Mouse (Mus musculus): Measurements from ENCODE around the gene Fap. TPM values are rescaled to one million over a fixed set of nuclear protein-coding genes. Genes with fewer than 3 reads are reported as not detected.
A peak's percentile ranks its signal among the peaks of the same experiment; 100 is the strongest.

Gene Fap
- total RNA-seq, 2 experiments from 2014 or later: 4.3 to 4.5 TPM

DNA sequence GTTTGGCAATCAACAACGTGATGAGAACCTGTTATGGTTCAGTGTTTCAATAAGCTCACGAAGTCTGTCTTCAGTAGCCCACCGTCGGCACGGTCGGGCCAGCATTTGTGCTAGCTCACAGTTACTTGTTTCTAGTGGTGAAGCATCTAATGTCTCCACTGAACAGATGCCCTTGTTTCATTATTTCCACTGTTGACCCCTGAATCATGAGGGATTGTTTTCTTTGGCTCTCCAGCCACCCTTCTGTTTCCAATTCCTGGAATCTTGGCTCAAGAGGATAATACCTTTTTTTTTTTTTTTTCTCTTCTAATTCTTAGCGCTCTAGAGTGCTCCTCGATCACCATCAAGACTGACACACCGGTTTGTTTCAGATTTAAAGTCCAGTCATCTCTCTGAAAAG, 104.3 kb downstream of the Fap start:
- intact Hi-C loops (cut with DNase I): no loop called here
- no peak for DNase-seq (ENCODE audit: low spot score in 2 of 2)

DNA sequence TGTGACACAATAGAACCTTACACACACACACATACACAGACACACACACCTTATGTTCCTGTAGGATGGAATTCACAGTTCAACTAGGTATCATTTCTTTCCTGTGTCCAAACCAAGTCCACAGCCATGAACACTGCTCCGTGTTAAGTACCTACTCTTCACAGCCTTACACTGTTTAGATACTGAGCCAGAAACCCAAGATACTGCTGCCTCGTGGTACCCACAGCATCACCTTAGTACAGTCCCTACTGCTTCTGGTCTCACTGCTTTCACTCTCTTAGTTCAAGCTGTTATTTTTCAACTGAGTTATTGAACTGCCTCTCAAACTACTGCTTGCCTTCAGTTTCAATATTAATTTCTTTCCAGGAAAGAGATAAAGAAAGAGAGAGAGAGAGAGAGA, 110.6 kb downstream of the Fap start:
- no peak for DNase-seq (ENCODE audit: low spot score in 2 of 2)
- intact Hi-C loops (cut with DNase I): no loop called here

GRCm38 (mm10) chr2:62462174-62462573, 111.7 kb downstream of the Fap start:
- DNase-seq (ENCODE audit: low spot score in 2 of 2): no peak
- intact Hi-C loops (cut with DNase I): no loop called here

DNA sequence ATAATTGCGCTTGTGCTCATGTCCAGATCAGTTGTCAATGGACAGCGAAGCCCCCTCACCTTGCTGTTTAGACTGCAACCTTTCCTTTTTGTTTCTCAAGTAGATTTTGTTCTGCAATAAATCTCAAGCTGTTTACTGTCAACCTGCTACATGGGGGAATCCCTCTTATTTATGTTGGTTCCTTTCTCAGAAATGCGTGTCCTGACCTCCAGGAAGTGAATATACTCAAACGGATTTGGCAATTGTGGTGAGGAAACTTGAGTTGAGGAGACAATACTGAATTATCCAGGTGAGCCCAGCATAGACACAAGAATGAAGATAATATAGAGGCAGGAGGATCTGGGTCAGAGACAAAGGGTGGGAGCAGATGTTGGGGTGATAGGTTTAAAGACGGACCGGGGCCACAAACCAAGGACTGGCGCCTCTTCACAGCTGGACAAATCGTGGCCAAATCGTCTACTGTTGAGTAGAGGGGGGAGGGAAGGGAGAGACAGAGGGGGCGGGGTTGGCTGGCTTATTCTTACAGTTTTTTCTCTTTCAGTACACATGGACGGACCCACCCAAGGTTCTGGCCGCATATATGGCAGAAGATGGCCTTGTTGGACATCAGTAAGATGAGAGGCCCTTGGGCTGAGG, 112.9 kb downstream of the Fap start:
- intact Hi-C loops (cut with DNase I): no loop called here
- DNase-seq (ENCODE audit: low spot score in 2 of 2): no peak

DNA sequence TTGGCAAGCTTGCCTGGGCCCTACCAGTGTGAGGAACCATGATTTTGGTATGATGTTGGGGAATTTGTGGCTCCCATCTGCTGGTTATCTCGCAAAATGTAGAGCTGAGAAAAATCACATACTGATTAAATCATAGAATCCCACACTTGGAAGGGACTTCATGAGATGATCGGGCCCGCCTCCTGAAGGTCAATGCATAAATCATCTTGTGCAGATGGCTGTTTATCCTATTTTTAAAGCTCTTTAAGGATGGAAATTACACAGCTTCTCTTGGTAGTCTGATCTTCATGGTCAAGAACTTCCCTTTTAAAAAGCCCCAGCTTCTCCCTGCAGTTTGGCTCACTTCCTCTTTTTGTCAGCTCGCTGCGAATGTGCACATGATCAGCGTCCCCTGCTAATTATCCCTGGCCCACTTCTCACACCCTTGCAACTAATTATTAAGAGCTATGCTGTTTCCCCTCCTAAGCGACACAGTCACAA, 113.6 kb downstream of the Fap start:
- intact Hi-C loops (cut with DNase I): no loop called here
- DNase-seq (ENCODE audit: low spot score in 2 of 2): peak in 1 of 2 experiments; percentile 29

GRCm38 (mm10) chr2:62459241-62460174, 114.4 kb downstream of the Fap start:
- intact Hi-C loops (cut with DNase I): loop anchor here (2.0 to 5.0 kb wide), 5 partner anchors 112 to 643 kb away; no protein-coding TSS in a partner anchor
- no peak for DNase-seq (ENCODE audit: low spot score in 2 of 2)

- DNase-seq (ENCODE audit: low spot score in 2 of 2): no peak
- intact Hi-C loops (cut with DNase I): loop anchor here (2.0 to 5.0 kb wide), 5 partner anchors 111 to 641 kb away; no protein-coding TSS in a partner anchor
Observed at GRCm38 (mm10) chr2:62458070-62458469, 115.8 kb downstream of the Fap start.

DNA sequence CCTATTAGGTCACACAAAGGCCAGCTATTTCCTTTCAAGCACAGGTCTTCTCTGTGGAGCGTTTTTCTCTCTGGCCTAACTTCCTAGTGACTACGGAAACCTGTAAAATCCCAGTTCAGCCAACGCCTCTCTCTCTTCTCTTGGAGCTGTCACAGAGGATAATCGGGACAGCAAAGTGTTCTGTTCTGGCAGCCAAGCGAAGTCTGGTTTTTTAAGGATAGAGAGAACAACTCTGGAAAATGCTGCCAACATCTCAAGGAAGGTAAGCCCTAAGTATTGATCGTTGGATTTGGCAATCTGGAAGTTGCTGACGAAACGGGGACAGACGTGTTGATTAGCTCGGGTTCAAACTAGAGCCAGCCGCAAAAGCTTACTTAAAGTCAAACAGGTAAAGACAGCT, 118.9 kb downstream of the Fap start:
- intact Hi-C loops (cut with DNase I): loop anchor here (5.0 kb wide), 3 partner anchors 108 to 172 kb away; no protein-coding TSS in a partner anchor
- no peak for DNase-seq (ENCODE audit: low spot score in 2 of 2)

DNA sequence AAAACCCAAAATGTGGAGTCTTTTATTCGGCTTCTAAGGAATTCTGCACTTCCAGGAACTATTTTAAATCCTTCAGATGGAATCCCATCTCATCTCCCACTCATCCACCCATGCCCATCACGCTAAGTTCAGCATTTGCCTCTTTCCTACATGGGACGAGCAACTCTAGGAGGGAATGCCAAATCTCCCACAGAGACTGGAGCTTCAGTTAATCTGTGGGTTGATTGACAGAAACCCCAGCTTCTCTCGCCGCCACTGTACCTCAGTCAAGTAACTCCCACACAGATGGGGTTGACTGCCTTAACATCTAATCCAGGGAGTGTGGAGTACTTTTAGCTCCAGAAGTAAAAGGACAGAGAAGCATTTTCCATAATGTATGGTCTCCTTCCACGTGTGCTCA, 119.8 kb downstream of the Fap start:
- DNase-seq (ENCODE audit: low spot score in 2 of 2): peak; percentile 28 to 44
- intact Hi-C loops (cut with DNase I): no loop called here

Other genes with a start within 250 kb of the Fap start
- gene Dpp4, start 161.8 kb downstream of the Fap start, total RNA-seq (2021): 1 to 10 TPM; 1.7 to 2.5 TPM
- not detected for gene Gcg, start 90.4 kb downstream of the Fap start, total RNA-seq (2021)
- gene Ifih1, start 72.2 kb upstream of the Fap start, total RNA-seq (2021): 1 to 10 TPM; 3.2 to 3.5 TPM
- gene Gca, start 90.2 kb upstream of the Fap start, total RNA-seq (2021): 10 to 100 TPM; 15.5 to 24.5 TPM